Mouse (Mus musculus): ENCODE measurements at regions not wholly inside any gene's neighbourhood (a gene's known extent, or its start where the extent isn't known, plus 50 kb on each side); places are given as distances from the start of the nearest gene placed in this dataset.
"Not testable (repeated sequence)": the region's sequence is repeated elsewhere in the genome, so short reads cannot be mapped to it uniquely, and the experiment has no call there.

DNA sequence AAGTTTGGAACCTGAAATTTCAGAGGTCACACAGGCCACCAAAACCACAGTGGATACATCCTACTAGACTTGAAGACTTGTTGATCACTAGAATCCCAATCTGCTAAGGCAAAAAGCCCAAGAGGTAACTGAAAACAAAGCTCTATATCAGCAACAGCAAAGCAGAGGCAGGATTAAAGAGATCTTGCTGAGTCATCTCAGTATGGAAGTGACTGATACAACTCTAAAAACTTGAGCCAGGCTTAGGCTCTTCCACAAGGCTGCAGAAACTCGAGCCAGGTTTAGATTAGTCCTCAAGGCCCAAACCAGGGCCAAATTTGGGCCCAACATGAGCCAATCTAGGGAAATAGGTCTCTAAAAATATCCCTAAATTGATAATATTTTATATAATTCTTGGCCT lies 56.2 kb downstream of the Speer3 start:
- DNase-seq (ENCODE audit: low read depth) = peak; percentile 20

GRCm38 (mm10) chr5:13880236-13880635 lies 88.8 kb downstream of the Speer3 start:
- DNase-seq (ENCODE audit: low read depth) = not testable (repeated sequence)

- peak; percentile 7 for DNase-seq (ENCODE audit: low read depth)
Observed at GRCm38 (mm10) chr5:13888415-13888814, 97.0 kb downstream of the Speer3 start.

DNA sequence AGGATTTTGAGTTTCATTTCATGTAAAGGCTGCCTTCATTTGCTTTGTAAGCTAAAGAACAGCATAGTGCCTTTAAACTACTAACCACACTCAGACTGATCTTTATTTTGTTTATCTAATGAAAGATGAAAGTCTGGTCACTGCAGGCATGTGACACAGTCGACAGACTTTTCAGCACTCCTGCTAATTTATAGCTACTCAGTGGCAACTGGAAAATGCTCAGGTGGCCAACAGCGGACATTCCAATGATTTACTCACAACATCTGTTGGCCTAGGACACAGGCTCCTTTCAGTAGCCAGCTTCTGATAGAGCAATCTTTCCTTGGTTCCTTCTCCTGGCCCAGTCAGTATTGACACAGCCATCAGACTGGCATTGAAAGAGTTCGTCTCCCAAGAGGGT lies 116.8 kb upstream of the Sema3e start:
- no peak for DNase-seq (ENCODE audit: low read depth)

GRCm38 (mm10) chr5:13917355-13917754 lies 107.7 kb upstream of the Sema3e start:
- DNase-seq (ENCODE audit: low read depth) = no peak

GRCm38 (mm10) chr5:13922295-13922694 lies 102.8 kb upstream of the Sema3e start:
- no peak for DNase-seq (ENCODE audit: low read depth)

GRCm38 (mm10) chr5:13931011-13931410 lies 94.1 kb upstream of the Sema3e start:
- DNase-seq (ENCODE audit: low read depth) = peak; percentile 4

- DNase-seq (ENCODE audit: low read depth) = no peak
Observed at GRCm38 (mm10) chr5:13951346-13951745, 73.7 kb upstream of the Sema3e start.

DNA sequence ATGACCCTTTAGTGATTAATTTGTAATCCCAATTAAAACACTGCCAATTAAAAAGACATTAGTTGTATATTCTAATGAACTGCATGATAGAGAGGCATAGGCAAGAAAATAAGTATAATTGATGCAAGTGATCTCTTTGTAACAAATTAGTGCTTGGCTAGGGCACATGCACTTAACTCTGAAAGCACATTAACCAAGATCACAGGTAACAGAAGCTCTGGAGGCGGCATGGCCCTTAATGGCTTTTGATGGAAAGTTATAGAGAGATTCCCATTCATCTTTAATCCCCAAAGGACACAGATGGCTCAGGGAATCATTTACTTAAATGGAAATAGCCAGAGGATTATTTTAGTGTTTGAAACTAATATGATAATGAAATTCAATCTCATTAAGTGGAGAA lies 69.5 kb upstream of the Sema3e start:
- no peak for DNase-seq (ENCODE audit: low read depth)

- peak; percentile 32 for DNase-seq (ENCODE audit: low read depth)
Observed at GRCm38 (mm10) chr5:13959575-13959974, 65.5 kb upstream of the Sema3e start.

DNA sequence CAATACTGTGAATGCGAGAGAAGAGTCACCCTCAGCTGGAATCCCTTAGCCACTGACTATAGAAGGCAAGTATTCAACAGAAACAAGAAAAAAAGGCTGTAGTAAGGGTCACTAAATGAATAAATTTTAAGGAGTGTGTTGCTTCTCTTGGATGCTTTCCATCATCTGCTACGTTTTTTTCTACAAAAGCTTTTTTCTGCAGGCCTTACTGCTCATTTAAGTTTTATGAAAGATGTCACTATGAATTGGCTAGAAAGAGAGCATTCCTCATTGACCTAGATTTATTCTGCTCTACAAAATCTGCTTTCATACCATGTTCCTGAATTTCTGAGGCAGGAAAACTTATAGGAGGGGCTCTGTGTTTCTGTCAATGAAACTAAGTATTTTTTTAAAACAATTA lies 59.2 kb upstream of the Sema3e start:
- no peak for DNase-seq (ENCODE audit: low read depth)

DNA sequence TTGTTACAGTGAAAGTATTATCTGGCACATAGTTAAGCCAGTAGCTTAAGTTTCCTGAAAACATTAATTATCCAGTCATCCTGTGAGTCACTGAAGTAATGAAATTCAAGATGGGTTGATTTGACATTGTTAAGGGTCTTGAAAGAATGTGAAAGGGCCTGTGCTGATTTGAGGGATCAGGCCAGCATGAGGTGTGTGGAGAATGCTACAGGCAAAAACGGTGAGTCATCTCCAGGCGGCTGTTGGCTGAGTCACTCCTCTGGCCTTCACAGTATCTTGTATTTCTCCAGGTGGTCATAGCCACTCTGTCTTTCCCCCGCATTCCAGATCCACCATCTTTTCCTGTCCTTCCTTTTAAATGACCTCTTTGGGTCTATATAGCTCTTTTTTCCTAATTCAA lies 50.4 kb upstream of the Sema3e start:
- peak; percentile 90 for DNase-seq (ENCODE audit: low read depth)
